Mouse (Mus musculus) c-Kit-negative CD71-positive TER-119-positive erythroid progenitor cells, embryonic 14.5 days (primary cell): ENCODE measurements around the gene Scnn1g.
A peak's percentile ranks its signal among the peaks of the same experiment; 100 is the strongest.

Experiments
- DNase-seq: peaks from one replicate; pipeline ENCODE4 v3.0.0-alpha.2; 2013; ENCODE audit warnings: low read depth, low spot score

Gene Scnn1g

DNA sequence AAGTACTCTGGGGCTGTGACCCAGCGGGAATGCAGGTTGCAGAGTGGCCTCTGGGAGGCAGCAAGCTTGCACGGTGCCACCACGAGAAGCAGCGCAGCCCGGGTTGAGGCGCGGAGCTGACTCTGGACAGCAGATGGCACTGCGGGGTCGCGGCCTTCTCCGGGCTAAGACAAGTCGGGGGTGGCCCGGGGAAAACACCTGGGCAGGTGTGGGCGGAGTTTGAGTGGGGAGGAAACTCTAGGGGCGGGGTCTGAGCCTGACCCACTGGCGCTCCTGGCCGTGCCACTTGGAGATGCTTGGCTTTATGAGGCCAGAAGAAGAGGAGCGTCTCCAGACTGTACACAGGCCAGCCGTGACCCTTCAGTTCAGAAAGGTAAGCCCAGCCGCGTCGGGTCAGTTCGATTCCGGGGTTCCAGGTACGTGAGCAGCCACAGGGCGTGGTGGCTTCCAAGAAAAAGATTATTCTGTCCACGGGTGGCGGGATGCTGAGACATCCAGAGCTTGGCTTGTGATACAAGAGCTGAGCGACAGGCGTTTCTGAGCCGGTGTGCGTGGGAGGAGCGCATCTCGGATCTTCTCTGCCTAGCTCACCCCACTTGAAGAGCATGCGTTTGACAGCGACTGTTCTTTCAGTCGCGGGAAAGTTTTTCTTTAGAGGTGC is at the start of gene Scnn1g:
Scnn1g (plus strand) TSS at position 309 of the 661 bp plus-strand sequence.
- no peak for DNase-seq

DNA sequence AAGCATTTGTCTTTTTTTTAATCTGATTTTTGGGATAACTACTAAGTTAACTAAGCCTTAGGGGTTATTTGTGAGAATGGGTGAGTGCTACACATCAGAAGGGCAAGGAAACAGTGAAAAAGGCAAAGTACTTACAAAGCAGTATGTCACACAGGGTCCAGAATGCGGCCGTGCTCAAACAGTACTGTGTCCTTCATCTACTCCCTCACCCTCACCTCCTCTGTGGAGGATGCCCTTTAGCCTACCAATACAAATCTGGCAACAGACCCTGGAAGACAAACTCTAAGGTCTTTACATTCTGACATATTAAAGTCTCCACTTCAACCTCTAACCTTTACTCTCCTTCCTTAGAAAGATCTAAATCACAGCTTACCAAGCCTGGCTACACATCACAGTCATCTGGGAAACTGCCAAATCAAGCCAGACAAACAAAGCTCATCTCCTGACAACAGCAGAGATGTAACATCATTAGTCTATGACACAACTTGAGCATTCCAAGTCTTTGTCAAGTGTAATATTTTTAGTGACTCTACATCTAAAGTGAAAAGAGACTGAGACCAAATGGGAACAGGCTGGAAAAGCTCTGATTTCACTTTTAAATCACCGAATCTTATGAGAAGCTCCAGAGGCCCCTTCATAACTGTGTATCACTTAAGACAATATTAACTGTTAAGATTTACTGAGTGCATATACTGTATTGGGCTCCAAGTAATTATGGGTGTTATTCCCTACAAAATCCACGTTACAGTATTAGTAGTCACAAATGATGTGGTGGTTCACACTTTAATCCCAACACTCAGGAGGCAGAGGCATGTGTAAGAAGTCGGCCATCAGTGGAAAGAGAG is 48.9 kb upstream of the Scnn1g start:
- DNase-seq: no peak

DNA sequence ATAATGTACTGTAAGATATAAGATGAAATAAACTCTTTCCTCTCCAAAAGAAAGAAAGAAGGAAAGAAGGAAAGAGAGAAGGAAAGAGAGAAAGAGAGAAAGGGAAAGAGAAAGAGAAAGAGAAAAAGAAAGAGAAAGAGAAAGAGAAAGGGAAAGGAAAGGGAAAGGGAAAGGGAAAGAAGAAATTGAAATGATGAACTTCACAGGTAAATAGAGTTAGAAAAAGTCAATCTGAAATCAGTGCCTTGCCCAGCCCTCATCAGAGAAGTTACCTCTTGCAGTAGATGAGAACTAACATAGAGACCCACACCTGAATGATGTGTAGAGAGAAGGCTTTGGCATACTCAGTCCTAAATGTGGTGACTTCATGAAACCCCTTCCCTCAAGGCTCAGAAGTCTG is 44.9 kb upstream of the Scnn1g start:
- DNase-seq: no peak

DNA sequence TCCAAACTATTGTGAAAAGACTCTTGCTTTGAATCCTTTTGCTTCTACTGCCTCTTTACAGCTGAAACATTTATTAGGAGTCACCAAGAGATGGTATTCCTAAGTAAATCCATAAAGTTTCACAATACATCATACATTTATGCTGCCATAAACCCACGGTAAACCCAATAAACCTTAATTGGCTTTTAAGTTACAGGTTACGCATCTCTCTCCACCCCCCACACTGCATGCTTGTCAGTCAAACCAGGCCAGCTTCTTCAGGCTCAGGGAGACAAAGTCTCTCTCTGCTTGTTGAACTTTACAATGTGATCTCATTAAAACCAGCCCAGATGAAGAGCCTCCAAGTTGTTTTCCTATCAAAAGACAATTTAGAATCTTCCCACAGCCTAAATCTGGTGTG is 42.5 kb upstream of the Scnn1g start:
- no peak for DNase-seq

DNA sequence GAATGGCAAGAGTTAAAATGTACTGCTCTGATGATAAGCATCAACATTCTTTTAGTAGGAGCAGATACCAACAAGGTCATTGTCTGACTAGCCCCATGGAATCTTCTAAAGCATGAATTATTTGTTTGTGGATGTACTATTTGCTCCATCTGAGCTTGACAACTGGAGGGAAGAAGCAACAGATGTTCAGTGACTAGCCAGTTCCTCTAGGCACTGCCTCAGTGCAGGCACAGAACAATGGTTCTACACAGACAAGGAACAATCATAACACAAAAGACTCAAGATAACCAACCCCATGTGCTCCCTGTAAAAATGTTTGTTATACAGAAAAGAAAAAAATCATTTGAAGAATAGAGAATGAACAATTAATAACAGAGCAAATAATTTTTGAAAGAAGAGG is 37.1 kb upstream of the Scnn1g start:
- no peak for DNase-seq

DNA sequence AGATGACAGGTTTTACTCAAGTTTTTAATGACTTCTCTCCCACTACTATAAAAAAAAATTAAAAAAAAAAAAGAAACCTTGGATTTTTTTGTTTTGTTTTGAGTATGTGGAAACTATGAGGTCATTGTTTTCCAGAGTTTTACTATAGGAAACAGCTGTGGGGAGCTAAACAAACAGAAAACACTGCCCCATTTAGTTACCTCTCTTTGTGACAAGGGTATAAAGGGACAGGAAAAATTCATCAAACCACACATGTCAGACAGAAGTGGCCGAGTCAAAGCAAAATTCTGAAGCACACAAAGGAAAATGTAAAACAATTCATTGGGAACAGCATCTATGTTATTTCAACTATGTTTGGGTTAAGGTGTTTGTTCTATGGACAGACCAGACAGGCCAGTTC is 36.7 kb upstream of the Scnn1g start:
- DNase-seq: no peak

- DNase-seq: no peak
These were observed 35.1 kb upstream of the Scnn1g start for GRCm38 (mm10) chr7:121699218-121699617.

- no peak for DNase-seq
These were observed 33.8 kb upstream of the Scnn1g start for GRCm38 (mm10) chr7:121700480-121700879.

- DNase-seq: no peak
These were observed 32.3 kb upstream of the Scnn1g start for GRCm38 (mm10) chr7:121701983-121702382.

DNA sequence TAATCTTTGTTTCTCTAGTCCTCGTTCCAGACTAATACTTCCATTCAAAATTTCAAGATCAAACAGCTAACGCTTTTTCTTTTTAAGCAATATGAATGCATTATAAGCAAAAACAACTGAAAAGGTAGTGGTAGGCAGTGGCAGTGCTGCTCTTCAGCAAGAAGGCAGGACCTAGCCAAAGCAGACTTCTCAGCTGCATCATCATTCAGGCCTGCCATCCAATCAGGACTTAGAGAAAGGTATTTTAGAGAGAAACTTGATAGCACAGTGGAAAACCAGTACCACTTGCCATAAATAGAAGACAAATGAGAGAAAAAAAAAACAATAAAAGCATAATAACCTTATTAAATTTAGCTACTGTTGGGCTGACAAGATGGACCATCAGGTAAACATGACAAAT is 29.2 kb upstream of the Scnn1g start:
- DNase-seq: no peak

GRCm38 (mm10) chr7:121706411-121707072 is 27.7 kb upstream of the Scnn1g start:
- DNase-seq: peak; percentile 29

DNA sequence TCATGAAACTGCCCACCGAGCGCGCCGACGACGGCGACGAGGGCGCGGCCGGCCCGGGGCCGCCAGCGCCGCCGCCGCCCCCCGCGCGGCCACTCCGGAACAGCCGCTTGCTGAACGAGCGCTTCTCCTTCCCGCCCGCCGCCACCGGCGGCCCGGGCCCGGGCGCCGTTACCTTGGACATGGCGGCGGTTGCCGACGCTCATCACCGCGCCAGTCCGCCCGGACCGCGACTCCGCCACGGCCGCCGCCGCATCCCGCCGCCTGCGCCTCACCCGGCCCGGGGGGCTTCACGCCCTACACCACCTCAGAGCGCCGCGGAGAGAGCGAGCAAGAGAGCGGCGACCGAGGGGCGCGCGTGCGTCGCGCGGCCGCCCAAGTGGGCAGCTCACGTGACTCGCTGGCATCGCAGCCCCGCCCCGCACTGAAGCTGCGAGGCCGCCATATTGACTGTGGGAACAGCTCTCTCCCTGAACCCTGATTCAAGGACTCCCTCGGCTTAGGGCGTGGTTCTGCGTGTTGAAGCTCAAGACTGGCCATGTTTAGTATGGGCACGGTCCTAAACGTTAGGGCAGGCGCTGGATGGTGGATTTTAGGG is 27.1 kb upstream of the Scnn1g start, which contains the start of gene Usp31:
Usp31 (minus strand) TSS at position 181 of the 595 bp plus-strand sequence.
- peak; percentile 88 for DNase-seq

- no peak for DNase-seq
These were observed 23.1 kb upstream of the Scnn1g start for GRCm38 (mm10) chr7:121711171-121711570.

DNA sequence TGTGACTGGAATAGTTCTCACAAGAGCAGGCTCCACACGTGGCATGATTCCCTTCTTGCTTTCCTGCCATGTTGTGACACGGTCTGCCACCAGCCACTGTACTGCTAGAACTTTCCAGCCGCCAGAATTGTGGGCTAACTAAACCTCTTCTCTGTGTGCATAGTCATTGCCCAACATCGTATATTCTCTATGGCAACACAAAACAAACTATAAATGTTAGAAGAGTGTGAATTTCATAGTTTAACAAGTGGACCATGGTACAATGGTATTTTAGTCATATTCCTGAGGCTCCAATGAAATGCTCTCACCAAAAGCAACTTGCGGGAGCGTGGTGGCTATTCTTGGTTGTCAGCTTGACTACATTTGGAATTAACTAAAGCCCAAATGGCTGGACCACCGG is 17.2 kb upstream of the Scnn1g start:
- DNase-seq: no peak

DNA sequence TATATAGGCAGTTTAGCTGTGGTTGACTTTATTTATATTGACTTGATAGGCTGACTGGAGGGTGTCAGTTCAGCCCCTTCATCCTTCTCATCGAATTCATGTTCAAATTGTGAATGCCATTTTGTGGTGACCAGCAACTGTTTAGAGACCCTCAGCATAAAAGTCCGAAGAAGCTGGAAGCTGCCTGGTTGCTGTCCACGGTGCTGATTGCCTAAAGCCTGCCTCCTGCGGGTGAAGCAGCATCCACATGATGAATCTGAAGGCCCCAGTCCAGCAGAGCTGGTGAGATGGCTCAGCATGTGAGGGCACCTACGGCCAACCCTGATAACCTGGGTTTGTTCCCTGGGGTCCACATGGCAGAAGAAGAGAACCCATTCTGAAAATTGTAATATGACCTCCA is 4.1 kb upstream of the Scnn1g start:
- DNase-seq: no peak

- no peak for DNase-seq
These were observed 3.5 kb downstream of the Scnn1g start for GRCm38 (mm10) chr7:121737511-121738415.

- no peak for DNase-seq
These were observed 16.0 kb downstream of the Scnn1g start for GRCm38 (mm10) chr7:121750244-121750643.

GRCm38 (mm10) chr7:121754748-121755147 is 20.5 kb downstream of the Scnn1g start:
- DNase-seq: no peak

GRCm38 (mm10) chr7:121763328-121763727 is 29.0 kb downstream of the Scnn1g start:
- no peak for DNase-seq

- no peak for DNase-seq
These were observed 33.6 kb downstream of the Scnn1g start for GRCm38 (mm10) chr7:121767900-121768299.

DNA sequence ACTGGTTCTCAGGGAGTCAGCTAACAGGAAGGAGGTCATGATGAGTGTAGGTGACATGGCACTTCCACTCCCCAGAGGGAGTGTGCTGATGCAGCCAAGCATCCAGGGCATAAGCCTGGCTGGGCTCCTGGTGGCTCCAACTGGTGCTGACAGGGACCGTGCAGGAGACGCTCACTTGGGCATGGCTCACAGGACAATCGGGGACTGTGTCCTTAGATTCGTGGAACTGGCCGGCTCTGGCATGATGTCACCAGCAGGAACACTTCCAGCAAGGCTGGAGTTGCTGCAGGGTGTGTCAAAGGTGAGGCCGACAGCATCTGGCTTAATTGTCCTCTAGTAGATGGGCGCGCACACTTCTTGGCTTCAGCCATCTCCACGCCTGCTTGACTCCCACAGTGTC is 34.7 kb downstream of the Scnn1g start:
- no peak for DNase-seq
